8 mouse cellular contexts compared by ENCODE assay signal in genomic region chr2:73491442-73492241, GRCm38 (mm10). TPM values are rescaled to one million over a fixed set of nuclear protein-coding genes. Genes with fewer than 3 reads are reported as not detected.
DNase-seq lines count a peak whose midpoint lies in the region; ATAC-seq lines count a peak whose summit lies in the region.

No protein-coding gene starts in this region.

- H3K4me3 ChIP-seq in heart, embryonic 11.5 days (ENCODE audit: low read depth, low read length) = no peak overlapping the region
- no peak overlapping the region for H3K4me3 ChIP-seq in limb, embryonic 10.5 days
- H3K4me3 ChIP-seq in forebrain, embryonic 11.5 days (ENCODE audit: low read depth, low read length) = no peak overlapping the region

- no peaks in the 10 kb centered on the region for H3K9me3 ChIP-seq in heart, embryonic 11.5 days (replicated peaks; ENCODE audit: control insufficient read depth, low read length)
- H3K9me3 ChIP-seq in limb, embryonic 10.5 days (replicated peaks) = no peaks in the 10 kb centered on the region
- H3K9me3 ChIP-seq in forebrain, embryonic 11.5 days (ENCODE audit: control insufficient read depth, low read length) = no peaks in the 10 kb centered on the region

- 0 out of 2 replicates have a peak, but pooled peaks have one; percentile 31 for ATAC-seq in heart, embryonic 11.5 days (replicated peaks; ENCODE audit: insufficient number of reproducible peaks, low FRiP score, low TSS enrichment)
- no peak for ATAC-seq in forebrain, embryonic 11.5 days (replicated peaks; ENCODE audit: low FRiP score)

- no peak overlapping the region for H3K9ac ChIP-seq in heart, embryonic 11.5 days (ENCODE audit: low read depth, low read length)
- H3K9ac ChIP-seq in forebrain, embryonic 11.5 days (ENCODE audit: low read length) = no peak overlapping the region

- peak; percentile 63 to 85 for DNase-seq in adrenal gland, adult (ENCODE audit: inconsistent age in 2 of 2, low spot score in 1 of 2)
- DNase-seq in adrenal gland, adult 8-10 months = no peak
- peak; percentile 51 for DNase-seq in urinary bladder, postnatal 25 days (ENCODE audit: low spot score)
- no peak for DNase-seq in urinary bladder, postnatal 4 days (ENCODE audit: low spot score in 2 of 2)
- DNase-seq in limb, embryonic 10.5 days (ENCODE audit: low spot score) = no peak
- DNase-seq in naive thymus-derived CD4-positive, alpha-beta T cell, adult 2 months (ENCODE audit: low read depth) = peak; percentile 79
- DNase-seq in forebrain, embryonic 11.5 days (ENCODE audit: low spot score) = no peak

- 40% methylated on average over 9 of the region's 9 CpGs for WGBS in heart, embryonic 11.5 days (ENCODE audit: insufficient replicate concordance)
- 68% methylated on average over 9 of the region's 9 CpGs for WGBS in limb, embryonic 10.5 days
- WGBS in forebrain, embryonic 11.5 days = 70% methylated on average over 9 of the region's 9 CpGs

- peak overlapping the region; percentile 75 for H3K27ac ChIP-seq in heart, embryonic 11.5 days (ENCODE audit: low read depth, low read length)
- H3K27ac ChIP-seq in limb, embryonic 10.5 days = peak overlapping the region; percentile 65
- H3K27ac ChIP-seq in forebrain, embryonic 11.5 days (ENCODE audit: low read depth, low read length) = no peak overlapping the region

- no peaks in the 10 kb centered on the region for H3K27me3 ChIP-seq in heart, embryonic 11.5 days (ENCODE audit: control insufficient read depth, insufficient read depth, low read length)
- no peaks in the 10 kb centered on the region for H3K27me3 ChIP-seq in limb, embryonic 10.5 days (ENCODE audit: low read depth, poor library complexity, severe bottlenecking)
- no peaks in the 10 kb centered on the region for H3K27me3 ChIP-seq in forebrain, embryonic 11.5 days (ENCODE audit: control insufficient read depth, insufficient read depth, low read length)

- H3K4me2 ChIP-seq in heart, embryonic 11.5 days = no peak overlapping the region
- H3K4me2 ChIP-seq in forebrain, embryonic 11.5 days (ENCODE audit: low read depth, low read length, severe bottlenecking) = no peak overlapping the region

- H3K4me1 ChIP-seq in heart, embryonic 11.5 days (ENCODE audit: control insufficient read depth, insufficient read depth, low read length) = peaks cover 25% of the 10 kb centered on the region
- peaks cover 68% of the 10 kb centered on the region for H3K4me1 ChIP-seq in limb, embryonic 10.5 days
- peaks cover 2% of the 10 kb centered on the region; the same call in 1 of the 2 replicates for H3K4me1 ChIP-seq in forebrain, embryonic 11.5 days (replicated peaks; ENCODE audit: control insufficient read depth, insufficient read depth, low read length)

- H3K36me3 ChIP-seq in heart, embryonic 11.5 days (ENCODE audit: control insufficient read depth, insufficient read depth, low read length) = no peaks in the 10 kb centered on the region
- H3K36me3 ChIP-seq in limb, embryonic 10.5 days = 0 out of 2 replicates have a peak, but pooled peaks cover 5% of the 10 kb centered on the region
- no peaks in the 10 kb centered on the region for H3K36me3 ChIP-seq in forebrain, embryonic 11.5 days (ENCODE audit: control insufficient read depth, insufficient read depth, low read length)

RNA-seq across cellular contexts. Expression of gene Wipf1, which starts 37.9 kb away (rescaled TPM):
- 10 to 100 TPM; 14.3 to 30.5 (median 19.8) TPM for total RNA-seq in adrenal gland, adult 8-10 months (2022)
- 6.3 and 7.8 TPM in 2 replicates for polyA plus RNA-seq in heart, embryonic 11.5 days (2014; fragmentation: Nextera tagmentation; extraction: Ambion mirVana)
- polyA plus RNA-seq in limb, embryonic 10.5 days (2016; fragmentation: Nextera tagmentation; extraction: Ambion mirVana) = 13.3 and 14.2 TPM in 2 replicates
- polyA plus RNA-seq in forebrain, embryonic 11.5 days (2014; fragmentation: Nextera tagmentation; extraction: Ambion mirVana) = 8.6 and 10.9 TPM in 2 replicates

Comparison
In these comparisons a context has a peak if more than half of its experiments do, and no peak if none do; other contexts are left out.
1. DNase-seq: peak in adrenal gland, adult (2 of 2), urinary bladder, postnatal 25 days (single experiment) and naive thymus-derived CD4-positive, alpha-beta T cell, adult 2 months (single experiment); none in adrenal gland, adult 8-10 months (single experiment), urinary bladder, postnatal 4 days (0 of 2), limb, embryonic 10.5 days (single experiment) and forebrain, embryonic 11.5 days (single experiment).